Mouse (Mus musculus) liver, adult 2 months (tissue): ENCODE measurements around the gene Iscu.

Experiments used
- CTCF ChIP-seq: fragments of 200-500 bp; IDR thresholded peaks from 2 replicates; pipeline ENCODE4 v1.5.1; 2011; ENCODE audit warnings: low read depth, low read length, control low read depth
- POLR2A ChIP-seq: fragments of 200-500 bp; IDR thresholded peaks from 2 replicates; pipeline ENCODE4 v1.6.1; 2011; ENCODE audit warnings: low read length, control low read depth; ENCODE audit not compliant: insufficient read depth; ENCODE audit errors: extremely low read depth

- TF ChIP-seq POLR2A, result no peak
- no peak for TF ChIP-seq CTCF
Observed at GRCm38 (mm10) chr5:113780763-113781162, 8.2 kb downstream of the Iscu start.
